Mouse (Mus musculus) thymus, postnatal 10 days (tissue): ENCODE measurements around the gene Gm38431.

ENCODE experiments used
- DNase-seq, 2 experiments: peaks; one replicate each; pipeline ENCODE4 v3.0.0; 2021; ENCODE audit warnings: low spot score in 2 of 2

The Gm38431 gene

DNA sequence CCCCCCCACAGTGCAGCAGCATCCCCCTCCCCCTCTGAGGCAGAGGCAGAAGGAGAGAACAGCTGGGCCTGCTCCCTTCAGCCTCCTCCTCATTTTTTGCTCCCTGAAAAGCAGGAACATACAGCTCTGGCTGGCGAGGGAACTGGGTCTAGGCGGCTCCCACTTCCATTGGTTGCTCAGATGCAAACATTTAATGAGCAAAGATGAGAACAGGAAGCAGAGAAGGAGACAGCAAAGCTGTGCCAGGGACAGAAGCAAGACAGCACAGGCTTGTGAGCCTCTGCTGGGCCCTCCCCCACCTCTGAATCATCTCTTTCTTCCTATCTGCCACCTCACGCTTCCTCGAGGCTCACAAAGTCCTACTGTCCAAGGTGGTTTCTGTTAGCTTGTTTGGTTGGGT is 50.5 kb downstream of the Gm38431 start:
- DNase-seq, result no peak

DNA sequence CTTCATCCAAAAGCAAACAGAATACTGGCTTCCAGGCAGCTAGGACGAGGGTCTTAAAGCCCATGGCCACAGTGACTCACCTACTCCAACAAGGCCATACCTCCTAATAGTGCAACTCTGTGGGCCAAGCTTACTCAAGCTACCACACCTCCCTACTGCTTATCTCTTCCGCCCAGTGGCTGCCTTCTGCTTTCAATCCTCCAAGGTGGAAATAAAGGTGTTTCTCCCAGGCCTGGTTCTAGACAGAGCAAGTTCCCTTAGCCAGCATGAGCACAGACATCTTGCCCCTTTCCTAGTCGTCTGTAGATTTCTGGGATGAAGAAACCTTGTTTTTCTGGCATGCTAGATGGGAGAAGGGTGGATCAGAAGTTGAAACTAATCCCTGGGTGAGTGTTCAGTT is 52.0 kb downstream of the Gm38431 start:
- no peak for DNase-seq

GRCm38 (mm10) chr9:21037481-21037891 is 54.3 kb downstream of the Gm38431 start:
- DNase-seq, result no peak

DNA sequence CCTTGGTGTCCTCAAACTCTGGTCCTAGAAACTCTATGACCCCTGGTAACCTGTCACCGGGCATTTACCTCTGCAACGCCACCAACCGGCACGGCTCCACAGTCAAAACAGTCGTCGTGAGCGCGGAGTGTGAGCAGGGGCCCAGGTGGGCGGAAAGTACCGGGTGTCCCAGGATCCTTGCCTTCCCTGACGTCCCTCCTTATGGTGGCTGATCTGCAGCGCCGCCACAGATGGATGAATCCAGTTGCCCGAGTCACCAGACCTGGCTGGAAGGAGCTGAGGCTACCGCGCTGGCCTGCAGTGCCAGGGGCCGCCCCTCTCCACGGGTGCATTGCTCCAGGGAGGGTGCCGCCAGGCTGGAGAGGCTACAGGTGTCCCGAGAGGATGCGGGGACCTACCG is 55.1 kb downstream of the Gm38431 start:
- no peak for DNase-seq

GRCm38 (mm10) chr9:21036161-21036560 is 55.6 kb downstream of the Gm38431 start:
- DNase-seq, result no peak

DNA sequence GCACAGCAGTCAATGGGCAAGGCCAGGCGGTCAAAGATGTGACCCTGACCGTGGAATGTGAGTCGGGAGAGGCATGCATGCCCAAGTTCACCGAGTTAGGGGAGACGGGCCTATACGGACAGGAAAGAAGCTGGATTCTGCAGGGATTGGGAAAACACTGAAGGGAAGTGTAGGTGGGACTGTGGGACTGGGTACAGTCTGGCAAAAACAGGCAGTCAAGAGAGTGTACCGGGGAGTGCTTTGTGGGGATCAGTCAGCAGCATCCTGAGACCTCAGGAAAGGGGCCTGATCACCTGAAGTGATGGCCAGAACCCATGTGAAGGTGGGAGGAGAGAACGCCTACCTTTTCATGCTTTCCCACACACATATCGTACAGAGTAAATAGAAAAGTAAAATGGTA is 56.2 kb downstream of the Gm38431 start:
- DNase-seq, result no peak

DNA sequence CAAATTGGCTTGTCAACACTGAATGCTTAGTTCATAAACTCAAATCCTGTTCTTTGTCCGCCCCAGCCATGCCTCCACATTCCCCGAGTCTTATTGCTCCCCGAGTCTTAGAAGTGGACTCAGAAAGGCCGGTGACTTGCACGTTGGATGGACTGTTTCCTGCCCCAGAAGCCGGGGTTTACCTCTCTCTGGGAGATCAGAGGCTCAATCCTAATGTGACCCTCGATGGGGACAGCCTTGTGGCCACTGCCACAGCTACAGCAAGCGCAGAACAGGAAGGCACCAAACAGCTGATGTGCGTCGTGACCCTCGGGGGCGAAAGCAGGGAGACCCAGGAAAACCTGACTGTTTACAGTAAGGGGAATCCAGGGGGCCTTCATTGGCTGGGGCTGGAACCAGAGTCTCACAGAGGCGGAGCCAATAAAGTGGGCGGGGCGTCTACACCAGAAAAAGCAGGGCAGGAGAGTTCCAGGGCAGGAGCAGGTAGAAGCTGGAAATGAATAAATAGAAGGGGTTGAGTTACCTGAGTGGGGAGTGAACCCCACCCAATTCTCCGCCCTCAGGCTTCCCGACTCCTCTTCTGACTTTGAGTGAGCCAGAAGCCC is 57.2 kb downstream of the Gm38431 start:
- DNase-seq, result no peak

- DNase-seq, result peak; percentile 30 to 42
Measured at GRCm38 (mm10) chr9:21033136-21033535, 58.7 kb downstream of the Gm38431 start.

- no peak for DNase-seq
Measured at GRCm38 (mm10) chr9:21032491-21032890, 59.3 kb downstream of the Gm38431 start.

GRCm38 (mm10) chr9:21031896-21032351 is 59.9 kb downstream of the Gm38431 start, which contains the start of gene Icam5:
Gene Icam5, plus strand, starts transcription at chr9:21032073.
- DNase-seq, result no peak

DNA sequence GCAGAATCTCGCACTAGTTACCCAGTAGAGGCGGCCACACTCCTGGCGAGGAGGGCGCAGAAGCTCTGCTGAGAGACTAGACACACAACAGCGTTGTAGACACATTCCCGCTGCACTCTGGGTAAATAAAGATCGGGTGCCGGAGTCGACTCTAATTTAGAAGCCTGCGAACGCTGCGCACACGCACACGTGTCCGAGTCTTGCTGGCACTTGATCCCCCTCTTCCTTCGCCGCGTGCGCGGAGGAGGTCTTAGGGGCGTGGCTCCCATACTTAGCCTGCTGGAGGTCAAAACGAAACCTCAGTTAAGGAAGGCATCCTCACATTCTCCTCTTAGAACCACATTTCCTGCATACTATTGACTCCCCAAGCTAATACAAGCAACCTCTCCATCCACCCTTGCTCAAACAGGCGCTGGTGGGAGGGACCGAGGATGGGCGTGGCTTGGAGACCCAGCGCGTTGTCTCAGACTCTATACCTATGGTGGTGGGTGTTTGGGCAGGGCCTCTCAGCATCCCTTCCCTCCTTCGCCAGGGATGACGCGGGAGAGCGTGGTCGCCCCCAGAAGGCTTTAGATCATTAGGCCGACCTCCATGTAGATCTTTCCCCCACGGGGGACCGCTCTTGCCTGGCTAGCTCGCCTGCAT is 60.4 kb downstream of the Gm38431 start:
- DNase-seq, result peak; percentile 37 to 42

- peak; percentile 86 to 87 for DNase-seq
Measured at GRCm38 (mm10) chr9:21030781-21031250, 61.0 kb downstream of the Gm38431 start.

DNA sequence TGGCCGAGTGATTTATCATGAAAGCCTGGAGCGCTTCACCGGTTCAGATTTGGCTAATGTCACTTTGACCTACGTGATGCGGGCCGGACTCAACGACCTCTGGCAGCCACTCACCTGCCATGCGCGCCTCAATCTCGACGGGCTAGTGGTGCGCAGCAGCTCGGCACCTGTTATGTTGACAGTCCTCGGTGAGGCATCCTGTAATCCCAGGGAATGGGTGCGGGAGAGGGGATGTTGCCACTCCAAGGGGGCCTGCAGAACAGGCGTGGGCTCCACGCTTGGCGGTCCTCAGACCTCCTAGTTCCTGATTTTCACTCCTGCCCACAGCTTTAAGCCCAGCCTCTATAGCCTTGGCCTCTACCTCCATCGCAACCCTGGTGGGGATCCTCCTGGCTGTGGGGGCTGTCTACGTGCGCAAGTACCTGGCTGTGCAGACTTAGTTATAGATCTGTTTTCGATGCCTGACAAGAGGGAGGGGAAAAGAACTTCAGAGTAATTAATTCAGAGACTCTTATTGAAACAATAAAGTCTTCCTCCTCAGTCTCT is 61.7 kb downstream of the Gm38431 start:
- no peak for DNase-seq

DNA sequence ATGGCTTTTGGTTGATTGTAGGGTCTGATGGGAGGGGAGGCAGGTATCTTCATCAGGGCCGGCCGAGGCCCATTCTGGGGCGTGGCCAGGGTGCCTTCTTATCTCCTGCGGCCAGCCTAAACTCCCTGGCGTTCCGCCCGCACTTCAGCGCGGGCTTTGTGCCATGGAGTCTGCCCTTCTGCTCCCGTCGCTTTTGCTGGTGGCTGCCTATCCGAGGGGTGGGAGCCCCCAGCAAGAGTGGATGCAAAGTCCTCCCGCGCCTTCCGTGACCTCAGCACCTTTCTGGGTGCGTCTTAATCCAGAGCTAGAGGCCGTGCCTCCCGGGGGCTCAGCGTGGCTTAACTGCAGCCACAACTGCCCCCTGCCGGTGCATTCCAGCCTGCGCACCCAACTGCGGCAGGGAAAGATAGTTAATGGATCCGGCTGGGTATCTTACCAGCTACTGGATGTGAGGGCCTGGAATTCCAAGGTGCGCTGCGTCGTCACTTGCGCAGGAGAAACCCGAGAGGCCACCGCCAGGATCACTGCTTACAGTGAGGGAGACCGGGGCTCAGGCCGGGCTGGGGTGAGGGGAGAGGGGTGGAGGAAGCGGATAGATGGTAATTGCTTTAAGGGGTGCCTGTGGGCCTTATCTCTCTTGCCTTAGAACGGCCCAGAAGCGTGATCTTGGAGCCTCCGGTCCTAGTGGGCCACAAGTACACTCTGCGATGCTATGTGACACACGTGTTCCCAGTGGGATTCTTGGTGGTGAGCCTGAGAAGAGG is 62.3 kb downstream of the Gm38431 start, which contains the start of gene Icam4:
TSS of gene Icam4 (plus strand) at position 83 of the 764 bp plus-strand sequence.
- DNase-seq, result peak; percentile 63 to 78

DNA sequence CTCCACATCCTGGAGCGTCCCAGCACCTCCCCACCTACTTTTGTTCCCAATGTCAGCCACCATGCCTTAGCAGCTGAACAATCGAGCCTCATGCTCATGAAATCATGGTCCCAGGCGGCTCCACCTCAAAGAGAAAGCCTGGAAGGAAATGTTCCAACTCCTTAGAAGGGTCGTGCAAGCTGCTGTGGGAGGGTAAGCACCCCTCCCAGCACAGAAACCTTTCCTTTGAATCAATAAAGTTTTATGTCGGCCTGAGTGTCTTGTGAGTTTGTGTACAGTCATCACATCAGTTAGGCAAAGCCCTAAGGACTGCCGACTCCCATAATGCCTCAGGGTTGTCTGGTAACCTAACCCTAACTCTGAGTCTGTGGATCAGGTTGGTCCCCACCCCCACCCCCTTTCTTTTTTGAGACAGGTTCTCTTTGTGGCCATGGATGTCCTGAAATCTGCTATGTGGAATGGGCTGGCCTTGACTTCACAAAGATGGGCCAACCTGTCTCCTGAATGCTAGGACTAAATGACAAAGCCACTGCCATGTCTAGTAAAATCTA is 63.2 kb downstream of the Gm38431 start:
- no peak for DNase-seq

GRCm38 (mm10) chr9:21027774-21028290 is 64.0 kb downstream of the Gm38431 start:
- DNase-seq, result no peak

GRCm38 (mm10) chr9:21026849-21027248 is 64.9 kb downstream of the Gm38431 start:
- no peak for DNase-seq

DNA sequence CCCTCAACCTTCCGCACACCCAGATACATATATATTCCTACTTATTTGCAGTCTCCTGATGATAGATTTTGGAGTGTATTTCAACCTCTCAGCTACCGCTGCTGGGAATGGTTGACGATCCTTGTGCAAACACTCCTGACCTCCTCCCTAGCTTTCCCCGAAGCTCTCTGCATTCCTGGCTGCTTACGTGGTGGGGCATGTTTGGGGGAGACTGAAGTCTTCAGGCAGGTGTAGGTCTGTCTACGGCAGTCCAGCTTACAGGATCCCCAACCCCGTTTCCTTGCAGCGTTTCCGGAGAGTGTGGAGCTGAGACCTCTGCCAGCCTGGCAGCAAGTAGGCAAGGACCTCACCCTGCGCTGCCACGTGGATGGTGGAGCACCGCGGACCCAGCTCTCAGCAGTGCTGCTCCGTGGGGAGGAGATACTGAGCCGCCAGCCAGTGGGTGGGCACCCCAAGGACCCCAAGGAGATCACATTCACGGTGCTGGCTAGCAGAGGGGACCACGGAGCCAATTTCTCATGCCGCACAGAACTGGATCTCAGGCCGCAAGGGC is 66.5 kb downstream of the Gm38431 start:
- no peak for DNase-seq

GRCm38 (mm10) chr9:21022726-21023125 is 69.1 kb downstream of the Gm38431 start:
- no peak for DNase-seq

DNA sequence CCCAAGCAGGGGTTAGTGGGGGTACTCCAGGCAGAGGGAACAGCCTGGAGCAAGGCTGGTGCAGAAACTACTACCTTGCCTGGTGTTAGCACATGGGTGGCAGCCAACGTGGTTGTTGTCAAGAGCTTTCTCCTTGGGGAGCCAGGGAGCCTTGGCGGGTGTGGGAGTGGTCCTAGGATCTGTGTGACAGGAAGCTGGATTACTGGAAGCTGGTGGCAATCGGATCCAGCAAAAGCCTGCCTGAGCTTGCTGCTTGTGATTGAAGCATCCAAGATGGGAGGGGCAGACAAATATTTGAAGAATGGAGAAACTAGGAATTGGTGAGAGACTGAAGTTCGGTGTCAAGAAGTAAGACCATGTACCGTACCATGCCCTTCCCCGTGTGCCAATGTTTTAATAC is 69.5 kb downstream of the Gm38431 start:
- DNase-seq, result no peak

GRCm38 (mm10) chr9:21021363-21021762 is 70.4 kb downstream of the Gm38431 start:
- DNase-seq, result no peak
